Mouse (Mus musculus) midbrain, postnatal 0 days (tissue): ENCODE measurements at regions not wholly inside any gene's neighbourhood (a gene's known extent, or its start where the extent isn't known, plus 50 kb on each side); places are given as distances from the start of the nearest gene placed in this dataset.
"Not testable (repeated sequence)": the region's sequence is repeated elsewhere in the genome, so short reads cannot be mapped to it uniquely, and the experiment has no call there.

Source experiments
- ATAC-seq: fragments of 200-750 bp; cut with Nextera tagmentation; 2 replicates; pipeline ENCODE4 v1.8.0; 2017; ENCODE audit warnings: moderate number of reproducible peaks, mild to moderate bottlenecking, moderate TSS enrichment, moderate library complexity; ENCODE audit not compliant: low FRiP score
- DNase-seq: peaks from one replicate; pipeline ENCODE4 v3.0.0-alpha.2; 2015; ENCODE audit warnings: low spot score
- H3K27ac ChIP-seq: fragments of 300-500 bp; sonication (generic); 2 replicates; pipeline ENCODE4 v1.5.1; 2014; ENCODE audit warnings: low read depth, mild to moderate bottlenecking, low read length, mixed read lengths
- H3K27me3 ChIP-seq: fragments of 300-500 bp; sonication (generic); 2 replicates; pipeline ENCODE4 v1.6.1; 2014; ENCODE audit warnings: low read length, control low read depth, mixed read lengths; ENCODE audit not compliant: insufficient read depth
- H3K36me3 ChIP-seq: fragments of 300-500 bp; sonication (generic); 2 replicates; pipeline ENCODE4 v1.6.1; 2014; ENCODE audit warnings: low read length, control low read depth, mixed read lengths; ENCODE audit not compliant: insufficient read depth
- H3K4me1 ChIP-seq: fragments of 300-500 bp; sonication (generic); 2 replicates; pipeline ENCODE4 v1.6.1; 2014; ENCODE audit warnings: mild to moderate bottlenecking, control low read depth, antibody characterized with exemption, low read length, mixed read lengths; ENCODE audit not compliant: insufficient read depth
- H3K4me2 ChIP-seq: fragments of 300-500 bp; sonication (generic); 2 replicates; pipeline ENCODE4 v1.6.1; 2014; ENCODE audit warnings: low read depth, mild to moderate bottlenecking, low read length, mixed read lengths; ENCODE audit not compliant: poor library complexity, severe bottlenecking
- H3K4me3 ChIP-seq: fragments of 300-500 bp; sonication (generic); 2 replicates; pipeline ENCODE4 v1.5.1; 2014; ENCODE audit warnings: low read depth, mild to moderate bottlenecking, low read length, moderate library complexity
- H3K9ac ChIP-seq: fragments of 300-500 bp; sonication (generic); replicated peaks from 2 replicates; pipeline ENCODE4 v1.6.1; 2014; ENCODE audit warnings: mild to moderate bottlenecking, low read length, moderate library complexity, mixed read lengths; ENCODE audit not compliant: poor library complexity, severe bottlenecking
- H3K9me3 ChIP-seq: fragments of 300-500 bp; sonication (generic); 2 replicates; pipeline ENCODE4 v1.6.1; 2016; ENCODE audit warnings: low read length, control low read depth
- CTCF ChIP-seq: IDR thresholded peaks from 2 replicates; pipeline ENCODE4 v1.5.1; 2016; ENCODE audit warnings: antibody characterized with exemption, mild to moderate bottlenecking
- WGBS: fragments of 180-500 bp; shearing (Covaris S2); extraction: QIAGEN DNeasy Blood & Tissue Kit; methylation state at CpG from one replicate; pipeline ENCODE4 v1.1.7; 2014; 5-methylcytosine and 5-hydroxymethylcytosine counted together

DNA sequence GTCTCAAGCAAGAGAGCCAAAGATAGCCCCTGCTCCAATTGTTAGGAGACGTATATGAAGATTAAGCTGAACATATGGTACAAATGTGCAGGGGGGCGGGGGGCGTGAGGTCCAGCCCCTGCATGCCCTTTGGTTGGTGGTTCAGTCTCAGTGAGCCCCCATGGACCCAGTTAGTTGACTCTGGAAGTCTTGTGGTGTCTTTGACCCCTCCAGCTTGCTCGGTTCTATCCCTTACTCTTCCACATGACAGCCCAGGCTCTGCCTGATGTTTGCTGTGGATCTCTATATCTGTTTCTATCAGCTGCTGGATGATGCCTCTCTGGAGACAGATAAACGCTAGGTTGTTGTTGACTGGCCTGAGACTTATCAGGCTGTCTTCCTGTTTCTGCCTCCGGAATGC lies 1849.1 kb downstream of the 9330182O14Rik start:
- no peak overlapping the region for H3K4me3 ChIP-seq
- no peaks in the 10 kb centered on the region for H3K27me3 ChIP-seq
- TF ChIP-seq CTCF: no peak
- 89% methylated on average over 6 of the region's 6 CpGs for WGBS
- H3K9ac ChIP-seq: no peak overlapping the region
- no peaks in the 10 kb centered on the region for H3K4me1 ChIP-seq
- no peak overlapping the region for H3K4me2 ChIP-seq
- H3K27ac ChIP-seq: no peak overlapping the region
- DNase-seq (no peak), ATAC-seq (no peak)
- H3K9me3 ChIP-seq: no peaks in the 10 kb centered on the region
- H3K36me3 ChIP-seq: no peaks in the 10 kb centered on the region

DNA sequence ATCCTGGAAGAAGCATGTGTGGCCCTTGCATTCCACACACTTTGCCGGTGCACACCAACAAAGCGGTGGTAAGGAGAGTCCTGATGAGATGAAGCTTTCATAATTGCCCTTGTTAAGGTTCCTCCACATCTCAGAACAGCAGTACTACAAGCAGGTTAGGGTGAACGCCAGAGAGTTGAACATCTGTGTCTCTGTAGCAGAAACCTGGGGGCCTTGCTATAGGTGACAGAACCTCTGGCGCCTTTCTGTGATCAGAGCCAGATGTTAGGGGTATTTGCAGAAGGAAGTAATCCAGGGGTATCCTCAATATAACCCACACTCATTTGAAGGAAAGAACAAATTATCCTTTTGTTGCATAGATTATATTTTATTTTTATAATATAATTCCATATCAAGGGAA lies 1850.1 kb downstream of the 9330182O14Rik start:
- Histone ChIP-seq H3K4me2 (no peak overlapping the region), H3K4me1 (no peaks in the 10 kb centered on the region), H3K27ac (no peak overlapping the region), H3K36me3 (no peaks in the 10 kb centered on the region), H3K27me3 (no peaks in the 10 kb centered on the region), H3K4me3 (no peak overlapping the region), H3K9ac (no peak overlapping the region), H3K9me3 (no peaks in the 10 kb centered on the region)
- 91% methylated on average over 4 of the region's 4 CpGs for WGBS
- TF ChIP-seq CTCF: no peak
- ATAC-seq: no peak
- DNase-seq: no peak

DNA sequence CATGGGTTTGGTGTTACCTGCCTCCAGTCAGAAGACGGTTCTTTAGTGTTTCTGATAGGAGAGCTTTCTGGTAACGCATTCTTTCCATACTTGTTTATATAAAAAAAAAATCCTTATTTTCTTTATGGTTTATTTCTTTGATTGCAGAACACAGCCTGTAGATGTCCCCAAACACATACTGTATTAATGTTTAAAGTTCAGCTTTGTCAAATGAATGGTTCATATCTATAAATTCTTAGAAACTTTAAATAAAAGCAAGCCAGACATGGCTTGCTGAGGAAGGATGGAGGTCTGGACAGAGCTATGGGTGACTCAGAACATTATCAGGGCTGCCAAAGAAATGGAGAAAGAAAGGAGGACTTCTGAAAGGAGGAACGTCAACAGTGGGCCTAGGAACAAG lies 1852.1 kb downstream of the 9330182O14Rik start:
- no peak overlapping the region for H3K9ac ChIP-seq
- 88% methylated on average over 3 of the region's 3 CpGs for WGBS
- H3K36me3 ChIP-seq: no peaks in the 10 kb centered on the region
- no peaks in the 10 kb centered on the region for H3K9me3 ChIP-seq
- H3K4me2 ChIP-seq: no peak overlapping the region
- no peaks in the 10 kb centered on the region for H3K4me1 ChIP-seq
- ATAC-seq: no peak
- TF ChIP-seq CTCF: peak; percentile 55
- no peak overlapping the region for H3K4me3 ChIP-seq
- no peak overlapping the region for H3K27ac ChIP-seq
- no peaks in the 10 kb centered on the region for H3K27me3 ChIP-seq
- DNase-seq: no peak

DNA sequence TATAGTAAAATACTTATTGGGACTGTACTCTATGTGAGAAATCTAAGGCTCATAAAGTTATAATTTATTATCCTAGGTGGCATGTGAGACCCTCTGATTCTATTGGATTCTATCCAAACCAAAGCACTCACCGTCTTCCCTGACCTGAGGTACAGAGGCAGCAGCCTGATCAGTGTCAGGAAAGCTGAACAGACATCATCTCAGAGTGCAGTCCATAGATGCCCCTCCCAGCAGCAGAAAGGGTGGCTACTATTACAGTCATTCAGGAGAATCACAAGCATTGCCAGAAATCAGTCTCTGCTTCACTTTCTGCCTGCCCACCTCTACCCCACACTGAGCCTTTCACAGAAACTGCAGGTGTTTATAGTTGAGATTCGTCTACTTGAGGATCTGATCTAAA lies 1854.9 kb downstream of the 9330182O14Rik start:
- no peaks in the 10 kb centered on the region for H3K27me3 ChIP-seq
- no peak overlapping the region for H3K4me2 ChIP-seq
- no peak overlapping the region for H3K9ac ChIP-seq
- no peak overlapping the region for H3K27ac ChIP-seq
- no peaks in the 10 kb centered on the region for H3K36me3 ChIP-seq
- DNase-seq (no peak), ATAC-seq (no peak)
- no peaks in the 10 kb centered on the region for H3K4me1 ChIP-seq
- TF ChIP-seq CTCF: no peak
- no peaks in the 10 kb centered on the region for H3K9me3 ChIP-seq
- no peak overlapping the region for H3K4me3 ChIP-seq
- WGBS: 48% methylated on average over 2 of the region's 2 CpGs

DNA sequence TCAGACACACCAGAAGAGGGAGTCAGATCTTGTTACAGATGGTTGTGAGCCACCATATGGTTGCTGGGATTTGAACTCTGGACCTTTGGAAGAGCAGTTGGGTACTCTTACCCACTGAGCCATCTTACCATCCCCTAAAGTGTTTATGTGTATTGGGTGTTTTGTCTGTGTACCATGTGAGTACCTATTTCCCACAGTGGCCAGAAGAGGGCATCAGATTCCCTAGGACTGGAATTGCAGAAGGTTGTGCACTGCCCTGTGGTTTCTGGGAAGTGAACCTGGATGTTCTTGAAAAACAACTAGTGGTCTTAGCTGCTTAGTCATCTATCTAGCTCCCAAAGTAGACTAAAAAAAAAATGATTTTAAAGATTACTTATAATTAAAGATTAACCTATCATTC lies 1857.7 kb downstream of the 9330182O14Rik start:
- Histone ChIP-seq H3K4me3 (no peak overlapping the region), H3K4me2 (no peak overlapping the region), H3K9ac (no peak overlapping the region), H3K4me1 (no peaks in the 10 kb centered on the region), H3K36me3 (no peaks in the 10 kb centered on the region), H3K27me3 (no peaks in the 10 kb centered on the region), H3K27ac (no peak overlapping the region), H3K9me3 (no peaks in the 10 kb centered on the region)
- DNase-seq (no peak), ATAC-seq (no peak)
- TF ChIP-seq CTCF: no peak

DNA sequence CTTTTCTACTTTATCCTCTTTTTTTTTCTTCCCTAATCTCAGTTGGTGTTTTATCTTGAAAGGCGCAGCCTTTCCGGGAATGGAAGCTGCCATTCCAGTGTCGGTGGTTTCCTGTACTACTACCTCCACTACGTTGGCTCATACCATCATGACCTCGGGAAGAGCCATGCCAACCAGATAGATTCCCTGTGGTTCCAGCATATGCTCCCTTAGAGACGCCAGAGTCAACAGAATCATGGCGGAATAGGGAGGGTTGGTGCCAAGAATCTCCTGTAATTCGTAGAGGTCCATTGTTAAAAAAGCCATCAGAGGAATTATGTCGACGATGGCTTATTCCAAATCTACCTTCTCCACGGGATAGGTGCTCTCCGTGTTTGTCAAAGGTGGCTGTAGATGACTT lies 1898.1 kb downstream of the 9330182O14Rik start:
- H3K9ac ChIP-seq, H3K9me3 ChIP-seq, DNase-seq, ATAC-seq, H3K4me1 ChIP-seq, H3K4me3 ChIP-seq, H3K27me3 ChIP-seq, H3K36me3 ChIP-seq, H3K4me2 ChIP-seq, H3K27ac ChIP-seq: not testable (repeated sequence)
- WGBS: 93% methylated on average over 12 of the region's 12 CpGs
